Mouse (Mus musculus) heart, postnatal 0 days (tissue): Measurements from ENCODE around the gene Aspn.

Experiments used
- CTCF ChIP-seq: IDR thresholded peaks from 2 replicates; pipeline ENCODE4 v1.5.1; 2016; ENCODE audit warnings: antibody characterized with exemption, control low read depth, low read depth
- EP300 ChIP-seq: IDR thresholded peaks from 2 replicates; pipeline ENCODE4 v1.6.1; 2016; ENCODE audit warnings: antibody characterized with exemption, low read depth

DNA sequence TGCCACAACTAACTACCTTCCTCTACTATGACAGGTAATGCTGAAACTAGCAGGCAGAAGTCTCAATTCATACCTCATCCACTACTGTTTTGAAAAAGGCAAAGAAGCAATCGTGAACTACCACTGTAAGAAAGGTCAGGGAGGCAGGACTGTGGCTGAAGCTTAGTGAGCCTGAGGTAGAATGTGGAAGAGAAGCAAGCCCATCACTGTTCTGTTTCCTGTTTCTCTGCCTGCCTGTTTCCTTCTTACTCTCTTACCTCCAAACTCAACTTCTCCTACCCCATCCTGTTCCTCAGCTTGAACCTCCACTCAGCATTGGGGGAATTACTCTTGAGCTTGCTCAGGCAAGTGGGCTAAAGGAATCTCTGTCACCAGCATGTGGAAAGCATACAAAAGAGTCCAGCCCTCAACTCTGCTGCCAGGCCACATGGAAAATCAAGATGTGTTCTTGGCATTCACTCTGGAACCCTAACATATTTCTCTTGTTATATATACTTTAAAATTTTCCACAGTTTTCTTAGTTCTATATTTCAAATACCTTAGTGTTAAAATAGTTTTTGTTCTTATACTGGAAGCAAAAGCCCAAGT lies 3.4 kb downstream of the Aspn start:
- TF ChIP-seq CTCF (no peak), EP300 (no peak)
